Mouse (Mus musculus) ES-Bruce4 (cell line): ENCODE results near the gene Necab2.

Source experiments
- EP300 ChIP-seq: IDR thresholded peaks from 2 replicates; pipeline ENCODE4 v1.6.1; 2011; ENCODE audit warnings: low read depth, low read length; ENCODE audit not compliant: insufficient read depth
- POLR2A ChIP-seq: IDR thresholded peaks from one replicate; pipeline ENCODE4 v1.8.1; 2011; ENCODE audit warnings: low read length; ENCODE audit not compliant: insufficient read depth

- TF ChIP-seq POLR2A (no peak), EP300 (no peak)
Observed at GRCm38 (mm10) chr8:119520102-119520501, 73.6 kb downstream of the Necab2 start.
